Mouse (Mus musculus): ENCODE measurements around the gene Gm11567.
"Not testable (repeated sequence)": the region's sequence is repeated elsewhere in the genome, so short reads cannot be mapped to it uniquely, and the experiment has no call there.

The Gm11567 gene

GRCm38 (mm10) chr11:99878887-99879286 lies at the start of gene Gm11567:
Gene Gm11567, plus strand, starts transcription at chr11:99879187.
- not testable (repeated sequence) for DNase-seq

GRCm38 (mm10) chr11:99837966-99838365 lies 41.0 kb upstream of the Gm11567 start, which contains the start of gene 2300003K06Rik:
Gene 2300003K06Rik, minus strand, starts transcription at chr11:99838066.
- DNase-seq: no peak

- no peak for DNase-seq
These were observed 36.8 kb upstream of the Gm11567 start for GRCm38 (mm10) chr11:99842185-99842584.

- no peak for DNase-seq
These were observed 32.2 kb upstream of the Gm11567 start for GRCm38 (mm10) chr11:99846746-99847145.

GRCm38 (mm10) chr11:99851508-99851907 lies 27.5 kb upstream of the Gm11567 start, which contains the start of gene Krtap4-16:
Gene Krtap4-16, minus strand, starts transcription at chr11:99851608.
- no peak for DNase-seq

GRCm38 (mm10) chr11:99854121-99854520 lies 24.9 kb upstream of the Gm11567 start:
- DNase-seq: peak; percentile 6

- DNase-seq: no peak
These were observed 21.4 kb upstream of the Gm11567 start, which contains the start of gene Gm11568 for GRCm38 (mm10) chr11:99857617-99858016. Gene Gm11568, plus strand, starts transcription at chr11:99857917.

GRCm38 (mm10) chr11:99858761-99859160 lies 20.2 kb upstream of the Gm11567 start:
- DNase-seq: no peak

- not testable (repeated sequence) for DNase-seq
These were observed 14.8 kb upstream of the Gm11567 start, which contains the start of gene Gm11559 for GRCm38 (mm10) chr11:99864176-99864575. Gene Gm11559, plus strand, starts transcription at chr11:99864476.

GRCm38 (mm10) chr11:99873089-99873488 lies 5.9 kb upstream of the Gm11567 start, which contains the start of gene Krtap9-1:
Gene Krtap9-1, plus strand, starts transcription at chr11:99873389.
- not testable (repeated sequence) for DNase-seq

- DNase-seq: no peak
These were observed 28.6 kb downstream of the Gm11567 start, which contains the start of gene Krtap31-1 for GRCm38 (mm10) chr11:99907620-99908019. Gene Krtap31-1, plus strand, starts transcription at chr11:99907920.

GRCm38 (mm10) chr11:99914451-99914850 lies 35.5 kb downstream of the Gm11567 start, which contains the start of gene Gm11565:
Gene Gm11565, plus strand, starts transcription at chr11:99914751.
- DNase-seq: no peak
